ENCODE assay signal across 23 mouse cellular contexts in genomic region chr6:29793520-29793919, GRCm38 (mm10).
"Had no signal": no experiment of that assay in that cellular context is flagged by ENCODE, and none has a peak within 500 bp of the region (broad histone marks: within the 10 kb centered on the region; RNA-seq: fewer than 3 reads in every experiment).

No protein-coding gene starts in this region.

- H3K4me1 ChIP-seq: limb, embryonic 10.5 days; limb, embryonic 13.5 days; lung, embryonic 15.5 days; neural tube, embryonic 13.5 days had no signal

- DNase-seq: kidney, adult 2 months; kidney, postnatal 25 days; layer of hippocampus, adult 9-11 months; liver; lung, adult 18-20 months; lung, postnatal 10 days; right cerebral cortex, adult 18-20 months; right cerebral cortex, postnatal 14 days; right cerebral cortex, postnatal 4 days; thymus, adult 2 months; thymus, postnatal 14 days had no signal

- H3K4me3 ChIP-seq: layer of hippocampus, adult 2 months; limb, embryonic 10.5 days; limb, embryonic 13.5 days; liver, embryonic 12.5 days; liver, embryonic 15.5 days; lung, embryonic 15.5 days; megakaryocyte, embryonic 14.5 days; midbrain, embryonic 10.5 days; midbrain, embryonic 15.5 days; neural tube, embryonic 13.5 days had no signal

- H3K27ac ChIP-seq: kidney, postnatal 0 days; layer of hippocampus, adult 2 months; limb, embryonic 10.5 days; limb, embryonic 13.5 days; liver, embryonic 12.5 days; liver, embryonic 15.5 days; lung, embryonic 15.5 days; midbrain, embryonic 10.5 days; midbrain, embryonic 15.5 days; neural tube, embryonic 13.5 days; stomach, postnatal 0 days had no signal

- H3K4me2 ChIP-seq: limb, embryonic 13.5 days; liver, embryonic 12.5 days; liver, embryonic 15.5 days; lung, embryonic 15.5 days; midbrain, embryonic 15.5 days; neural tube, embryonic 13.5 days had no signal

- H3K36me3 ChIP-seq: limb, embryonic 10.5 days; limb, embryonic 13.5 days; liver, embryonic 12.5 days; liver, embryonic 15.5 days; lung, embryonic 15.5 days; midbrain, embryonic 10.5 days; midbrain, embryonic 15.5 days; neural tube, embryonic 13.5 days had no signal

- ATAC-seq: liver, embryonic 12.5 days; midbrain, embryonic 15.5 days had no signal

- H3K27me3 ChIP-seq: limb, embryonic 13.5 days; liver, embryonic 12.5 days; liver, embryonic 15.5 days; lung, embryonic 15.5 days; megakaryocyte, embryonic 14.5 days; midbrain, embryonic 15.5 days; neural tube, embryonic 13.5 days had no signal

- H3K9ac ChIP-seq: limb, embryonic 13.5 days; liver, embryonic 12.5 days; liver, embryonic 15.5 days; lung, embryonic 15.5 days; midbrain, embryonic 15.5 days; neural tube, embryonic 13.5 days had no signal

- H3K9me3 ChIP-seq: limb, embryonic 10.5 days; limb, embryonic 13.5 days; liver, embryonic 12.5 days; liver, embryonic 15.5 days; lung, embryonic 15.5 days; megakaryocyte, embryonic 14.5 days; midbrain, embryonic 10.5 days; midbrain, embryonic 15.5 days; neural tube, embryonic 13.5 days had no signal
